Mouse (Mus musculus) lung, embryonic 16.5 days (tissue): Measurements from ENCODE around the gene Clec5a. TPM values are rescaled to one million over a fixed set of nuclear protein-coding genes. Genes with fewer than 3 reads are reported as not detected.

Source experiments
- ATAC-seq: fragments of 200-750 bp; cut with Nextera tagmentation; 2 replicates; pipeline ENCODE4 v1.8.0; 2017; ENCODE audit warnings: low read depth, mild to moderate bottlenecking, moderate library complexity
- H3K27ac ChIP-seq: fragments of 300-500 bp; sonication (generic); 2 replicates; pipeline ENCODE4 v1.5.1; 2014; ENCODE audit warnings: mild to moderate bottlenecking, control low read depth, low read length
- H3K27me3 ChIP-seq: fragments of 300-500 bp; sonication (generic); 2 replicates; pipeline ENCODE4 v1.6.1; 2014; ENCODE audit warnings: low read depth, low read length, mixed read lengths; ENCODE audit not compliant: control insufficient read depth, insufficient read depth
- H3K36me3 ChIP-seq: fragments of 300-500 bp; sonication (generic); 2 replicates; pipeline ENCODE4 v1.6.1; 2014; ENCODE audit warnings: low read length; ENCODE audit not compliant: control insufficient read depth, insufficient read depth
- H3K4me1 ChIP-seq: fragments of 300-500 bp; sonication (generic); replicated peaks from 2 replicates; pipeline ENCODE4 v1.6.1; 2014; ENCODE audit warnings: low read length, mixed read lengths; ENCODE audit not compliant: control insufficient read depth, insufficient read depth
- H3K4me2 ChIP-seq: fragments of 300-500 bp; sonication (generic); 2 replicates; pipeline ENCODE4 v1.6.1; 2014; ENCODE audit warnings: low read depth, low read length, control low read depth
- H3K4me3 ChIP-seq: fragments of 300-500 bp; sonication (generic); 2 replicates; pipeline ENCODE4 v1.5.1; 2014; ENCODE audit warnings: mild to moderate bottlenecking, low read length, control low read depth
- H3K9ac ChIP-seq: fragments of 300-500 bp; sonication (generic); 2 replicates; pipeline ENCODE4 v1.6.1; 2014; ENCODE audit warnings: low read length, control low read depth
- H3K9me3 ChIP-seq: fragments of 300-500 bp; sonication (generic); 2 replicates; pipeline ENCODE4 v1.6.1; 2016; ENCODE audit warnings: low read length; ENCODE audit not compliant: control insufficient read depth
- WGBS: fragments of 180-500 bp; shearing (Covaris S2); extraction: QIAGEN DNeasy Blood & Tissue Kit; methylation state at CpG from one replicate; pipeline ENCODE4 v1.1.7; 2014; 5-methylcytosine and 5-hydroxymethylcytosine counted together
- polyA plus RNA-seq: library from polyadenylated mRNA; unstranded; fragments of >200 nt; fragmentation: Nextera tagmentation; extraction: Ambion mirVana; gene quantifications from 2 replicates; pipeline ENCODE4 v1.2.1, GENCODE M21; 2015

The Clec5a gene
- polyA plus RNA-seq, 1 experiment from 2014 or later, result 1.6 TPM

DNA sequence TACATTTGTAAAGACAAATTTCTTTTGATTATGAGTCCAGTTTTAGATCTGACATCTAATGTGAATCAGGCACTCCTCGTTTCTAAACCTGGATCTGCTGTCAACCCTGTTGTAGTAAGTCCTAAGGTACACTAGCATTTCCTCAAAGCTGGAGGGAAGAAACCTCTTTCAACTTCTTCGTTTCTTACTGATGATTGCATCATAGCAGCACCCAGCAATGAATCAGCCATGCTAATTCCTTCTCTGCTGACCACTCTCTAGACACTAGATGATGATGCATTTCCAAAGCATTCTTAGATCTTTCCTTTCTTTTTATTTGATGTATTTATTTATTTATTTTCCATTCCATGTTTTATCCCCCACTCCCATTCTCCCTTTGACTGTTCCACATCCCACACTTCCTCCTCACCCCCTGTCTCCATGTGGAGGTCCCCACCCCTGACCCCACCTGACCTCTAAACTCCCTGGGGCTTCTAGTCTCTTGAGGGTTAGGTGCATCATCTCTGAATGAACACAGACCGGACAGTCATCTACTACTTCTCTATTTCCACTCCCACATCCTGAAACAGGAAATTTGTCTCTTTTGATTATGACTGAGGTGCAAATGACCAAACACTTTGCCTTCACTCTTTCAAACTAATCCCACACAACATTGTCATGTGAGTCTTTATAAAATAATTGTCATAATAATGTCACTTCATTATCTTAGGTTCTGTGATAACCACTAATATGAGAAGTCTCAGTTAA lies 9.4 kb upstream of the Clec5a start:
- Histone ChIP-seq H3K4me3 (no peak overlapping the region), H3K9me3 (no peaks in the 10 kb centered on the region), H3K9ac (no peak overlapping the region), H3K27ac (no peak overlapping the region), H3K4me2 (no peak overlapping the region), H3K4me1 (no peaks in the 10 kb centered on the region), H3K36me3 (no peaks in the 10 kb centered on the region), H3K27me3 (no peaks in the 10 kb centered on the region)
- 67% methylated on average over 3 of the region's 3 CpGs for WGBS
- no peak for ATAC-seq

DNA sequence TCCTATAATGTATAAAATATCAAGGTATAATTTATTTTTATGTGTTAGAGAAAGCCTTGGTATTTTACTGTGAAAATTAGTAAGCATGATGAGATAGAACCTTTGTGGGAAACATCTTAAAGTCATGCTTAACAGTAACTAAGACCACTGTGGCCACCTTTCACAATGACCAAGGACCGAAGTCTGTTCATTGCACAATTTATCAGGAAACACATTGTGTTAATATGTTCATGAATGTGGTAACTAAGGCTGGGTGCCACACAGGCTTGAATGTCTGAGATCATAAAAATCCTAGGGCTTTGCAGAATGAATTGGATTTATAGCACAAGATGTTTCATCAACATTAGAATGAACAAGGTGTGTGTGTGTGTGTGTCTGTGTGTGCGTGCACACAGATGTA lies 2.7 kb upstream of the Clec5a start:
- Histone ChIP-seq H3K36me3 (no peaks in the 10 kb centered on the region), H3K4me3 (no peak overlapping the region), H3K9me3 (no peaks in the 10 kb centered on the region), H3K4me1 (no peaks in the 10 kb centered on the region), H3K9ac (no peak overlapping the region), H3K27me3 (no peaks in the 10 kb centered on the region), H3K4me2 (no peak overlapping the region), H3K27ac (no peak overlapping the region)
- ATAC-seq, result no peak
- 89% methylated on average over 2 of the region's 2 CpGs for WGBS

DNA sequence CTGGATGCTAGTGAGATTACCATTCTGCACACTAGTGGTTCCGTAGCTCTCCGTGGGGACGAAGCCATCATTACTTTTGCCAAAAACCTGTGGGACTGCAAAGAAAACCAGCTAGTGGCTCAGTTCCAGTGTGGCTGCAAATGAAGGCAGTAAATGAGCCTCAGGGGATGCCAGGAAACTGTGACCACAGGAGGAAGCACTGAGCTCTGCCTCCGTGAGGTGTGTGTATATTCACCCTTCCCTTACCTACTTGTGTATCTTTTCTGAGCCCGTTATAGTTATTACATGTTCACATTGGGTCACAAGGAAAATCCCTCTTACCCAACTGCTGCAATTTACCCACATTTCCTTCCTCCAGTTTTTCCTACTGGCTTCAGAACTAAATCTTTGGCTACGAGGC lies 1.3 kb downstream of the Clec5a start:
- Histone ChIP-seq H3K9ac (no peak overlapping the region), H3K4me3 (no peak overlapping the region), H3K9me3 (no peaks in the 10 kb centered on the region), H3K27ac (no peak overlapping the region), H3K4me1 (no peaks in the 10 kb centered on the region), H3K36me3 (no peaks in the 10 kb centered on the region), H3K27me3 (no peaks in the 10 kb centered on the region), H3K4me2 (no peak overlapping the region)
- WGBS, result 79% methylated on average over 6 of the region's 6 CpGs
- ATAC-seq, result no peak

DNA sequence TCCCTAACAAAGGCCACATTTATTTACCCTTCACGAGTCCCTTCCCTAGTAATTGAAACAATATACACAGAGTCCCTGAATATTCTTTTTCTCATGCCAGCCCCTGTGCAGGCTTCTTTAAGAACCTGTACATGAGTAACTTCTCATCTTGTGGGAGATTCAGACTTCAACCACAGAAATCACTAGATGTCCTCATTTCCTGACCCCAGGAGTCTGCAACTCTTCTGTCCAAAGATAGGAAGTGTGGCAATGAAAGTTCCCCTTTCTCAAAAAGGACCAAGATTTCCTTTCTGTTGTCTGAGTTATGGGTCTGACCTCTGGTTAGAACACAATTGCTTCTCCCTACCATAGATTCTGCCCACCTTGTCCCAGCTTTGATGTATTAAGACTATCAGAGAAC lies 9.3 kb downstream of the Clec5a start:
- 80% methylated on average over 1 of the region's 1 CpGs for WGBS
- Histone ChIP-seq H3K27ac (no peak overlapping the region), H3K4me3 (no peak overlapping the region), H3K36me3 (no peaks in the 10 kb centered on the region), H3K27me3 (no peaks in the 10 kb centered on the region), H3K9me3 (no peaks in the 10 kb centered on the region), H3K9ac (no peak overlapping the region), H3K4me1 (no peaks in the 10 kb centered on the region), H3K4me2 (no peak overlapping the region)
- no peak for ATAC-seq

DNA sequence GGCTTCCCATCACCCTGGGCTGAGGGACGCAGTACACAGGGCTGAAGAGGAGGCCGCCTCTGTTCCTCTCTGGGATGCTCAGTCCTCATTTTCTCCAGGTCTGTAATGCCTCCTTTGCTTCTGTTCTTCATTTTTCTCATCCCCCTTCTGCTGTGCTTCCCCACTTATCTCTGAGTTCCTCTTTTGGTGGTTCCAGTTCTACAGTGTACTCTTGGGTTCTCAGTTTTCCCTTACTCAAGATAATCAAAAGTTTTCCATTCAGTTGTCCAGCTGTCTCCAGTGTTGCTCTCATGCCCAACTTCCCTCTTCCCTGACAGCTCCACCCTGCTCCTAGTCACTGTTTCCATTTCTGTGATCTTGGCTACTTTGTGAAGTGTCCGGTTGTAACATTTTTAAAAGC lies 12.0 kb downstream of the Clec5a start:
- Histone ChIP-seq H3K9me3 (no peaks in the 10 kb centered on the region), H3K27me3 (no peaks in the 10 kb centered on the region), H3K4me1 (no peaks in the 10 kb centered on the region), H3K36me3 (no peaks in the 10 kb centered on the region), H3K4me3 (no peak overlapping the region), H3K9ac (no peak overlapping the region), H3K4me2 (no peak overlapping the region), H3K27ac (no peak overlapping the region)
- no peak for ATAC-seq
- WGBS, result 64% methylated on average over 3 of the region's 3 CpGs

DNA sequence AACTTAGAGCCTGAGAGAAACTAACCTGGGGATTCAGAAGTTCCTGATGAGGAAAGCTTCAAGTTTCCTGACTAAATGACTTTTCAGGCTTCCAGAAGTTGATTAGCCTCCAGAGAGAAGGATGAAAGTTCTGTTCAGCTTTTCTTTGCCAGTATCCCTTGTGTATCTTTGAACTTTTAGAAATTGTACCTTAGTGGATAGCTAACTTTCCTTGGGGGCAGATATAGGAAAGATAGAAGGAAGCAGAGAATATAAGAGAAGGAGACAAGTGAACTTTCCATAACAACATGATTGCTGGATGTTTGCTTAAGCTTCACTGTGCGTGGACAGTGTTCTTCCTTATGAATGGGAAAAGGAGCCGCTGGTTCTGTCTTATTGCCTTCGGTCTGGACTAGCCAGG lies 16.4 kb downstream of the Clec5a start, which contains the start of gene Olfr460:
Gene Olfr460, plus strand, starts transcription at position 301 of the 400 bp plus-strand sequence.
- Histone ChIP-seq H3K9me3 (no peaks in the 10 kb centered on the region), H3K4me1 (no peaks in the 10 kb centered on the region), H3K27ac (no peak within 1 kb of the TSS), H3K4me2 (no peak within 1 kb of the TSS), H3K36me3 (no peaks in the 10 kb centered on the region), H3K27me3 (no peaks in the 10 kb centered on the region), H3K4me3 (no peak within 1 kb of the TSS), H3K9ac (no peak within 1 kb of the TSS)
- ATAC-seq, result no peak
- WGBS, result 79% methylated on average over 3 of the region's 3 CpGs

DNA sequence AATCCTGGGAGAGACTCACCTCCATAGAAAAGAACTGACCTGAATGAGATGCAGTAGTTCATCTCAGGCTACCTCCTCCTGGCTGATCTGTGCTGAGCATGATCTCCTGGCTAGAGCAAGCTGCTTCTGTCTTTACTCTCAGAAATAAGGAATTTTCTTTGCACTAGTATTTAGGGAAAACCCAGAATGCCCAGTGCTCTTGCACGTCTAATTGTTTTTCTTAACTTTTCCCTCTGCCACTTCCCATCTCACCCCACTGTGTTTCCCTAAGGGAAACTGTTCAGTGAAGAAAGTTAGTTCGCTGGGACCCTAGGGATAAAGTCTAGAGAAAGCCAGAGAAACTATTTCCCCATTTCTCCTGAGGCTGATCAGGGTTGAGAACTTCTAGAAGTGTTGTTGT lies 30.7 kb downstream of the Clec5a start, which contains the start of gene Olfr461:
Gene Olfr461, minus strand, starts transcription at position 101 of the 400 bp plus-strand sequence.
- Histone ChIP-seq H3K9me3 (no peaks in the 10 kb centered on the region), H3K4me2 (no peak within 1 kb of the TSS), H3K27me3 (no peaks in the 10 kb centered on the region), H3K9ac (no peak within 1 kb of the TSS), H3K4me3 (no peak within 1 kb of the TSS), H3K4me1 (no peaks in the 10 kb centered on the region), H3K36me3 (no peaks in the 10 kb centered on the region), H3K27ac (no peak within 1 kb of the TSS)
- no peak for ATAC-seq
- 78% methylated on average over 2 of the region's 2 CpGs for WGBS

DNA sequence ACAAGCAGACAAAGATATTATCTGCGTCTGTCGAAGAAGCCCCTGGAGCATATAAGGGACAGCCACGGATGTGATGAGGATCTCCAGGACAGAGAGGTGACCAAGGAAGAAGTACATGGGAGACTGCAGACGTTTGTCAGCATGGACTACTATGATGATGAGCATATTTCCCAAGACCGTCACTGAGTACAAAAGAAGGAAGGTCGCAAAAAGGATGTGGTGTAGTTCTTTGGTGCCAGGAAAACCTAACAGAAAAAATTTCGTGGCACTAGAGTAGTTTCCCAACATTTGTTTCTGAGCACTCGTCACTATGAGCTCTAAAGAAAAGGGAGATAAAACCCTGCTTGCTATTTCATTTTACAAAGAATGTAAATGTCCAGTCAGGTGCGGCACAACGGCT lies 40.9 kb downstream of the Clec5a start:
- Histone ChIP-seq H3K9ac (no peak overlapping the region), H3K27ac (no peak overlapping the region), H3K36me3 (no peaks in the 10 kb centered on the region), H3K9me3 (no peaks in the 10 kb centered on the region), H3K4me3 (no peak overlapping the region), H3K4me2 (no peak overlapping the region), H3K4me1 (no peaks in the 10 kb centered on the region), H3K27me3 (no peaks in the 10 kb centered on the region)
- no peak for ATAC-seq
- WGBS, result 77% methylated on average over 10 of the region's 10 CpGs
